Mouse (Mus musculus) WW6 (cell line): ENCODE measurements around the gene Syt15.
A peak's percentile ranks its signal among the peaks of the same experiment; 100 is the strongest.

Experiments used
- DNase-seq: peaks from one replicate; pipeline ENCODE4 v3.0.0-alpha.2; 2013; ENCODE audit warnings: low read depth, low spot score

The Syt15 gene

DNA sequence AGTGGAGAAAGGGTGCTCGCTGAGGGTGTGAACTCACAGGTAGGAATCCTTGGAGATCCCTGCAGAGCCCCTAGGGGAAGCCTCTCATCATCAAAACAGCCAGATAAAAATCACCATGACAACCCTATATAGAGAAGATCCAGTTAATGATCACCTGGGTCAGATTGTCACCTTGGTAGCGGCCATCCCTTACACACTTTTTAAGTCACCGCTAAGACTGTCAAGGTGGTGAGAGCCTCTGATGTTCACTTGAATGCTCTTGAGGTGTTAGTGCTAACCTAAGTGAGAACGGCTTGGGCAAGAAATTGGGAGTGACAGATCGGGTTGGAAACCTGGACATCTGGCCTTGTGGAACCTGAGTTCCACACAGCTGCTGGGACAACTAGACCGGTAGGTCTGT, at the start of gene Syt15:
Gene Syt15, plus strand, starts transcription at position 301 of the 400 bp plus-strand sequence.
- no peak for DNase-seq

GRCm38 (mm10) chr14:34171107-34171506, 48.3 kb upstream of the Syt15 start:
- DNase-seq = no peak

DNA sequence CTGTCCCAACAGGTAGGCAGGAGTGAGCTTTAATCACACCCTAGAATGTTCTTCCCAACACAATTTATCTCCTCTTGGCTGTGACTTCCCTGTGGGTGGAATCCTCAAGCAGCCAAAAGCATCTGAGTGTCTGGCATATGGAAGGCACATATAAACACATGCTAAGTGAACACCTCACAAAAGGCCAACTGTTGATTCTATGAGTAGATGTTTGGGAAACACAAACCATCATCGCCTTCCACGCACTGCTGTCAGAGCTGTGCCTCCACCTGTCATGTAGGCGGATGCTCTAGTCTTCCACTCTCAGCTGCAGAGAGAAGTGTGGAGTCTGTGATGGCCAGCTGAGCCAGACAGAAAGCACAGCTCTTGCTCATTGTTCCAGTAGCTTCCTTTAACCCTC, 40.0 kb upstream of the Syt15 start:
- no peak for DNase-seq

DNA sequence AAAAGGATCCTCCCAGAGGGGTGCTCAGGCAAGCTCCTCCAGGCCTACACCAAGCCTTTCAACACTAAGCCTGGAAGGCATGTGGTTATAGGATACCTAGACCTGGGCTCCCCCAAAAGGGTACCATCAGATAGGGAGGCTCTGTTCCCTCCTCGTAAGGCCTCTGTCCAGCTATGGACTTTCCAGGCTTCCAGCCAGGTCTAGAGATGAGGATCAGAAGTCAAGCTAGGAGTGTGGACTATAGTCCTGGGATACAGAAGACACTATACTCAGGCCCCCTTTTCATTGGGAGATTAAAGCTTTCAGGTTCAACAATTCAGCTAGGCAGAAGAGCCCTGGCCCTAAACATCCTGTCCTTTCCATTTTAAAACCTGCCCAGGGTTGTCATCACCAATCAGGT, 36.3 kb upstream of the Syt15 start:
- no peak for DNase-seq

- DNase-seq = peak; percentile 52
Observed at GRCm38 (mm10) chr14:34188629-34189028, 30.8 kb upstream of the Syt15 start.

DNA sequence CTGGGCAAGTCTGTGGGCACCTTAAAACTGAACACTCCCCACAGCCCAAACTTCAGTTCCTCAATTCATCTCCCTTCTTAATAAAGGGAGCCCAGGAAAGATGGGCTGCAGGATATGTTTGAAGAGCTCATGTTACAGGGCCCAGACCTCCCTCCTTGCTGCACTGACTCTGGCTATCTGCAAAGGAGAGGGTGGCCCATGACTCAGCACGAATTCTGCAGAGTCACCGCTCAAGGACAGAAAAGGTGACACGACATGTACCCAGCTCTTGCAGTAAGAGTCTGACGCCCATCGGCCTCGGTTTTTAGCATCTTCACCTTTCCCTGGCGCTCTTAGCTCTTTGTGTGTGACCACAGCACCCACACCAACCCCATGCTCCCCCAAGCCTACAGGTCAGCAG, 29.0 kb upstream of the Syt15 start:
- no peak for DNase-seq

- no peak for DNase-seq
Observed at GRCm38 (mm10) chr14:34193879-34194278, 25.5 kb upstream of the Syt15 start.

DNA sequence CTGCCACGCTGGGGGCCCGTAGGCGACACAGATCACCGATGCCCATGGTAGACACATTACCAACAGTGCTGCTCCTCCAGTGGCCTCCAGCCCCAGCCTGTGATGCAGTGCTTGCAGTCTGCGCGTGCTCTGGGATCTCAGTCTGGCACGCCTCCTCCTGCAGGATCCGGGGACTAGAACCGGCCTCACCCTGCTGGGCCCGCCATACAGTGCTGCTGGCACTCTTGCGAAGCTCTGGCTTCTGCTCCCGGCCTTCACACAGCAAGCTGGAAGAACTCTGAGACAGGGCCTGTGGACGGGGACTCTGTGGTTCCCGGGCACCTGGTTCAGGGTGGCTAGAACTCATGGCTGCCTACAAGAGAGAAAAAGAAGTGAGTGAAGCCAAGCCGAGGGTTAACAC, 23.9 kb upstream of the Syt15 start:
- DNase-seq = no peak

GRCm38 (mm10) chr14:34196706-34197105, 22.7 kb upstream of the Syt15 start:
- no peak for DNase-seq

- no peak for DNase-seq
Observed at GRCm38 (mm10) chr14:34200738-34201230, 18.6 kb upstream of the Syt15 start.

GRCm38 (mm10) chr14:34201231-34202035, 18.0 kb upstream of the Syt15 start, which contains the start of gene Gprin2:
Gprin2 (minus strand) TSS chr14:34201653.
- DNase-seq = no peak

DNA sequence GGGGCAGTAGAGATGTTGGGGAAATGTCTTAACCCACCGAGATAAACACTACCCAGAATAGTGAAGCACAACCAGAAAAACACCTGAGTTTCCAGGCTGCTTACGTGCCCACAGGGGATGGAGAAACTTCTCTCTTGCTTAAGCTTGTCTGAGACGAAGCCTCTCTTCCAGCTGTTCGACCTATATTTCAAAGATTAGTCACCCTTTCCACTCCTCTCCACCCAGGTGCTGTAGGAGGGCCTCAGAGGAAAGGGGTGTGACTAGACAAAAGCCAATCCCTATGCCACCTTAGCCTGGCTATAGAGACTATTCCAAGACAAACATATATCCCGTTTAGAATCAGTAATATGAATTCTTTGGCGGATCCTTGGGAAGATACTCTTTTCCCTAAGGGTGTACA, 11.4 kb upstream of the Syt15 start:
- no peak for DNase-seq

DNA sequence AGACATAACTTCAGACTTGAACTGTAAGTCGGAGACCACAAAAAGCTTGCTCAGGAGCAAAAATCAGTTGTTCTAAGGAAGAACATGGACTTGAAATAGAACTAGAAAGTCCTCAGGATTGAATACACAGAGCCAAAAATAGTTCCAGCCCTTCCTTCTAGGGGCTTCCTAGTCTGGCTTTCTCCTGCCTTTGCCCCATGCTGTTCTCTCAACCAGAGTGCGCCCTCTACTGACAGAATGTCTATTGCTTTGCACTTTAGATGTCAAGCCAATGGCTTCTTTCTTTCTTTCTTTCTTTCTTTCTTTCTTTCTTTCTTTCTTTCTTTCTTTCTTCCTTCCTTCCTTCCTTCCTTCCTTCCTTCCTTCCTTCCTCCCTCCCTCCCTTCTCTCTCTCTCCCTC, 10.7 kb upstream of the Syt15 start:
- DNase-seq = no peak

GRCm38 (mm10) chr14:34209080-34209479, 10.3 kb upstream of the Syt15 start:
- no peak for DNase-seq

DNA sequence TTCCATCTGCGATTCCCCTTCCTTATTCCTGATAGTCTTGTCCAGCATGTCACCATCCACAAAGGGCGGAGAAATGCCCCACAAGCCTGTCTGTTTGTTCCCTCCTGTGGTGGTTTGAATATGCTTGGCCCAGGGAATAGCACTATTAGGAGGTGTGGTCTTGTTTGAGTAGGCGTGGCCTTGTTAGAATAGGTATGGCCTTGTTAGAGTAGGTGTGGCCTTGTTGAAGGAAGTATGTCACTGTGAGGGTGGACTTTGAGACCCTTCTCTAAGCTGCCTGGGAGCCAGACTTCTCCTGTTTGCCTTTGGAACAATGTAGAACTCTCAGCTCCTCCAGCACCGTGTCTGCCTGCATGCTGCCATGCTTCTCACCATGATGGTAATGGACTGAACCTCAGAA, 9.5 kb upstream of the Syt15 start:
- no peak for DNase-seq

DNA sequence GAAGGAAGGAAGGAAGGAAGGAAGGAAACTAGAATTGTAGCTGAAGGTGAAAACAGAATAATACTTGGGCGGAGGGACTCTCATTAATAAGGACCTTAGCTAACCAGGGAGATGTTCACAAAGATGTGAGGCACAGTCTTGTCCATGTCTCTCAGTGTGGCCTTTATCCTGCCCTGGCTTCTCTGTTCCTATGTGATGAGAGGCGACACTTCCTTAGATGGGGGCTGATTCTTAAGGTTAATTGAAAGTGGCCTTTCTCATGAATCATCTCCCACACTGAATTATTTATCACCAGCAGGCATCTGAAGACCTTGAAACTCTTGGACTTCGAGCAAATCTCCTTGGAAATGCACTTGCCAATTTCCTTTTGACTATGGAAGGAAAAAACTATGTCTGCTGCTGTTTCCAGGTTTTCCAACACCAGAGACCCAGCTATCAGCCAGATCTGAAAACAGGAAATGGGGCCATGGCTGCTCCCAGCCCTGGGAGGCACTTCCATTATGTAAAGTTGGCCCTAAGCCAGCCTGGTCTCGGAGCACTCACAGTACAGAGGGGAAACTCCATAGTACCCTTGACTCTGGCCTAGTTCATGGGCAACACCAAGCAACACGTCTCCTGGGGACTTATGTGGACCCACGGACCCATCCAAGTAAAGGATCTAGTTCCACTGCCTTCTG, 3.8 kb upstream of the Syt15 start:
- no peak for DNase-seq

GRCm38 (mm10) chr14:34219786-34220198, 397 bp downstream of the Syt15 start:
- no peak for DNase-seq

DNA sequence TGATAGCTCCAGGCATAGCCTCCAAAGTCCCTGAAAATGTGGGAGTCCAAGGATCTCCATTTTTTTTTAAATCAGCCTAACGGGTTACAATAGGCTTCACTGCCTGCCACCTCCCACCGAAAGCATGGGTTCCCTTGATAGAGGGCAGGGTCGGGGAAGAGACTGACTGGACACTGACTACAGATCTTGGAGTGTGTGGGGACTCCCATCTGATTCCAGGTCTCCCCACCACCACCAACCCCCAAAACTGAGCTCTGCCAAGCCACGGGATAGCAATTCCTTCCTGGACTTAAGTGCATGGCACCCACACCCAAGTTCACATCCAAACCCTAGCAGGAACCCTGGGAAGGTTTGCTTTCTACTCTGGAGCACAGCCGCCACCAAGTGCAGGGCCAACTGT, 1.0 kb downstream of the Syt15 start:
- no peak for DNase-seq

GRCm38 (mm10) chr14:34221416-34222077, 2.2 kb downstream of the Syt15 start:
- no peak for DNase-seq

DNA sequence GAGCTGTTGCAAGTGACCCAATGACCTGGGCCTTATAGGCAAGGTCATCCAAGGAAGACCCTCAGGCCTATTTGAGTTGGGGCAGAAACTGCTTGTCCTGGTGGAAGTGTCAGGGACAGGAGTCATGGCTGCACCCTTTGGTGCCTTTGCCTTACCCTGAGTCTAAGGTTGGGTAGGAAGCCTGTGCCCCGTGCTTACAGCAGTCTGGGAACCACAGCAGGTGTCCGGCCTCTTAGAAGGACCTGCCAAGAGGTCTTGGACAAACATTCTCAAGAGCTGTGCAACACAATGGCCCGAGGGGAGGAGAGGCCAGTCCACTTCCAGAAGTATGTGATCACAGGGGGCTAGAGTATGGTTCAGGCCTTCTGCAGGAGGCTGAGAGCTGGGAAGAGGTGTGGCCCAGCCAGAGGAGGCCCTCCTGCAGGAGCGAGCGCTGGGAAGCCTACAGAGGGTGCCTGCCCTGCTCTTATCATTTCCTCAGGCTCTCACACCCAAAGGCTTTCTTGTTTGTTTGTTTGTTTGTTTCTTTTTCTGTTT, 4.0 kb downstream of the Syt15 start:
- DNase-seq = no peak

- DNase-seq = no peak
Observed at GRCm38 (mm10) chr14:34225986-34226385, 6.6 kb downstream of the Syt15 start.

DNA sequence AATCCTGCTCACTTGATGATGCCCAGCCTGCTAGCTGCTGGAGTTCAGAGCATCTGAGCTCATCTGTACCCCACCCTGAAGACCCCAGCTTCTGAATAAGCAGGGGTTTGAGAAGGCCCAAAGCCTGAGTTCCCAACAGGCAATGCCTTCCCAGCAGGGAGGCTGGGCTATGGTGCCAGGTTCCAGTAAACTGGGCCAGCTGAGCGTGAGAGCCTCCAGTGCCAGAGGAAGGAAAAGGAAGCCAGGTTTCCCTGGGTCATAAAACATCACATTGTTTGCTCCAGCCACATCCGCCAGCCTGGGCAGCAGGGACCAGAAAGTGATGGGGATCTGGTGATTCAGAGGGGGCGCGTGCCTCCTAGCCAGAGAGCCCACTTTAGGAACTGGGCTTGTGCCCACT, 7.2 kb downstream of the Syt15 start:
- no peak for DNase-seq
